8 mouse cellular contexts compared by ENCODE assay signal in genomic region chr13:45964331-45964852, GRCm38 (mm10). TPM values are rescaled to one million over a fixed set of nuclear protein-coding genes. Genes with fewer than 3 reads are reported as not detected.
A peak's percentile ranks its signal among the peaks of the same experiment; 100 is the strongest.
DNase-seq lines count a peak whose midpoint lies in the region; ATAC-seq and TF ChIP-seq lines count a peak whose summit lies in the region.

No protein-coding gene starts in this region.

- H3K4me1 ChIP-seq in embryonic facial prominence, embryonic 10.5 days: peaks cover 52% of the 10 kb centered on the region
- H3K4me1 ChIP-seq in heart, embryonic 12.5 days (replicated peaks): peaks cover 35% of the 10 kb centered on the region
- peaks cover 15% of the 10 kb centered on the region for H3K4me1 ChIP-seq in kidney, postnatal 0 days (replicated peaks; ENCODE audit: insufficient read depth, low read length)
- peaks cover 44% of the 10 kb centered on the region for H3K4me1 ChIP-seq in lung, embryonic 15.5 days

- peak overlapping the region; percentile 82 for H3K4me3 ChIP-seq in embryonic facial prominence, embryonic 10.5 days
- peak overlapping the region; percentile 92 for H3K4me3 ChIP-seq in heart, embryonic 12.5 days
- peak overlapping the region; percentile 68 for H3K4me3 ChIP-seq in kidney, postnatal 0 days (replicated peaks; ENCODE audit: low read depth, low read length)
- peak overlapping the region; percentile 96 for H3K4me3 ChIP-seq in lung, embryonic 15.5 days

- H3K9me3 ChIP-seq in embryonic facial prominence, embryonic 10.5 days: no peaks in the 10 kb centered on the region
- H3K9me3 ChIP-seq in heart, embryonic 12.5 days (replicated peaks): no peaks in the 10 kb centered on the region
- H3K9me3 ChIP-seq in kidney, postnatal 0 days (replicated peaks; ENCODE audit: low read length): no peaks in the 10 kb centered on the region
- H3K9me3 ChIP-seq in lung, embryonic 15.5 days: no peaks in the 10 kb centered on the region

- H3K4me2 ChIP-seq in heart, embryonic 12.5 days: peak overlapping the region; percentile 84
- H3K4me2 ChIP-seq in kidney, postnatal 0 days (ENCODE audit: low read length): peak overlapping the region; percentile 72
- H3K4me2 ChIP-seq in lung, embryonic 15.5 days: peak overlapping the region; percentile 94

- peak overlapping the region; percentile 97 for H3K9ac ChIP-seq in heart, embryonic 12.5 days
- peak overlapping the region; percentile 85 for H3K9ac ChIP-seq in kidney, postnatal 0 days (ENCODE audit: low read depth, low read length)
- peak overlapping the region; percentile 94 for H3K9ac ChIP-seq in lung, embryonic 15.5 days

- no peak for TF ChIP-seq CTCF in kidney, postnatal 0 days (IDR thresholded peaks at IDR 0.05; ENCODE audit: low read depth)

- H3K27me3 ChIP-seq in embryonic facial prominence, embryonic 10.5 days (replicated peaks; ENCODE audit: low read depth, poor library complexity, severe bottlenecking): peaks cover 50% of the 10 kb centered on the region
- H3K27me3 ChIP-seq in heart, embryonic 12.5 days (replicated peaks): no peaks in the 10 kb centered on the region
- H3K27me3 ChIP-seq in kidney, postnatal 0 days (ENCODE audit: insufficient read depth, low read length): no peaks in the 10 kb centered on the region
- no peaks in the 10 kb centered on the region for H3K27me3 ChIP-seq in lung, embryonic 15.5 days

- 0% methylated on average over 37 of the region's 39 CpGs for WGBS in embryonic facial prominence, embryonic 10.5 days
- 0% methylated on average over 19 of the region's 39 CpGs for WGBS in heart, embryonic 12.5 days
- under 1% methylated on average over 27 of the region's 39 CpGs for WGBS in kidney, postnatal 0 days
- WGBS in lung, embryonic 15.5 days: 0% methylated on average over 19 of the region's 39 CpGs

- peak; percentile 21 for DNase-seq in urinary bladder, postnatal 10 days (ENCODE audit: low spot score)
- no peak for DNase-seq in urinary bladder, adult 2 months (ENCODE audit: low spot score)
- DNase-seq in embryonic facial prominence, embryonic 10.5 days (ENCODE audit: low spot score): peak; percentile 77
- peak; percentile 63 for DNase-seq in kidney, postnatal 0 days (ENCODE audit: low spot score)
- peak; percentile 53 for DNase-seq in retina, adult 2 months (ENCODE audit: low read depth, low spot score)
- peak; percentile 65 for DNase-seq in thymus, postnatal 4 days

- peak overlapping the region; percentile 88 for H3K27ac ChIP-seq in embryonic facial prominence, embryonic 10.5 days (replicated peaks)
- peak overlapping the region; percentile 96 for H3K27ac ChIP-seq in heart, embryonic 12.5 days (ENCODE audit: poor library complexity, severe bottlenecking)
- H3K27ac ChIP-seq in kidney, postnatal 0 days: peak overlapping the region; percentile 97
- peak overlapping the region; percentile 97 for H3K27ac ChIP-seq in lung, embryonic 15.5 days

- ATAC-seq in heart, embryonic 12.5 days (ENCODE audit: insufficient number of reproducible peaks, low FRiP score): peak; percentile 45
- ATAC-seq in kidney, postnatal 0 days (replicated peaks; ENCODE audit: low FRiP score, low read depth): peak; percentile 41
- peak; percentile 40 for ATAC-seq in lung, embryonic 15.5 days (ENCODE audit: borderline replicate concordance, extremely low read depth, low FRiP score, low TSS enrichment)

- no peaks in the 10 kb centered on the region for H3K36me3 ChIP-seq in embryonic facial prominence, embryonic 10.5 days (replicated peaks)
- H3K36me3 ChIP-seq in heart, embryonic 12.5 days: no peaks in the 10 kb centered on the region
- no peaks in the 10 kb centered on the region for H3K36me3 ChIP-seq in kidney, postnatal 0 days (ENCODE audit: insufficient read depth, low read length)
- no peaks in the 10 kb centered on the region for H3K36me3 ChIP-seq in lung, embryonic 15.5 days

RNA-seq across cellular contexts. Expression of gene Atxn1, which starts 0.4 kb away (rescaled TPM):
- 12.4 and 17.5 TPM in 2 replicates for polyA plus RNA-seq in urinary bladder, adult 2 months (2012; rRNA removed)
- polyA plus RNA-seq in embryonic facial prominence, embryonic 10.5 days (2016; fragmentation: Nextera tagmentation; extraction: Ambion mirVana): 1.1 and 1.2 TPM in 2 replicates
- 7.1 and 7.7 TPM in 2 replicates for polyA plus RNA-seq in heart, embryonic 12.5 days (2016; fragmentation: Nextera tagmentation; extraction: Ambion mirVana)
- polyA plus RNA-seq in kidney, postnatal 0 days (2015; fragmentation: Nextera tagmentation; extraction: Ambion mirVana): 6.8 and 9.4 TPM in 2 replicates
- polyA plus RNA-seq in lung, embryonic 15.5 days (2015; fragmentation: Nextera tagmentation; extraction: Ambion mirVana): 7.4 and 8.5 TPM in 2 replicates
